Mouse (Mus musculus): ENCODE data around the gene Rnf111. TPM values are rescaled to one million over a fixed set of nuclear protein-coding genes. Genes with fewer than 3 reads are reported as not detected.
"Not testable (repeated sequence)": the region's sequence is repeated elsewhere in the genome, so short reads cannot be mapped to it uniquely, and the experiment has no call there.

The Rnf111 gene
- polyA plus RNA-seq (2012; rRNA removed), result 27.3 and 27.6 TPM in 2 replicates

GRCm38 (mm10) chr9:70503626-70504041, at the start of gene Rnf111:
Rnf111 (minus strand) TSS chr9:70503725.
- peak; percentile 95 for DNase-seq (ENCODE audit: low spot score)

GRCm38 (mm10) chr9:70552233-70552632, 48.7 kb upstream of the Rnf111 start:
- DNase-seq (ENCODE audit: low spot score), result not testable (repeated sequence)

DNA sequence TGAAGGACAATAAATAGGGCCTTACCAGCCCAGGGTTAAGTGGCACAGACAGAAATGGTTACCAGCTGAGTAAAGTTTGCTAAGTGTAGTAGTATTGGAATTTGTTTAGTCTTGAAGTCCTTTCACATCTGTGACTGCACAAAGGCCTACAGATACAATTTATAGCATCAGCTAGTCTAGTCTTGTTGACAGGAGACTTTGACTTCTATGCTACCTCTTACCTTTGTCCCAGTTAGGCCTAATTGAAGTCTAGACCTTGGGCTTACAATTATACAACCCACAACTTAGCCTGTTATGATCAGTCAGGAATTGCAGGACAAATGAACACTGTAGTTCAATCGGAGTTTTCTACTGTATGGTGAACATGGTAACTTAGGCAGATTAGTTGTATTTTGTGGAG, 48.0 kb upstream of the Rnf111 start:
- DNase-seq (ENCODE audit: low spot score), result no peak

DNA sequence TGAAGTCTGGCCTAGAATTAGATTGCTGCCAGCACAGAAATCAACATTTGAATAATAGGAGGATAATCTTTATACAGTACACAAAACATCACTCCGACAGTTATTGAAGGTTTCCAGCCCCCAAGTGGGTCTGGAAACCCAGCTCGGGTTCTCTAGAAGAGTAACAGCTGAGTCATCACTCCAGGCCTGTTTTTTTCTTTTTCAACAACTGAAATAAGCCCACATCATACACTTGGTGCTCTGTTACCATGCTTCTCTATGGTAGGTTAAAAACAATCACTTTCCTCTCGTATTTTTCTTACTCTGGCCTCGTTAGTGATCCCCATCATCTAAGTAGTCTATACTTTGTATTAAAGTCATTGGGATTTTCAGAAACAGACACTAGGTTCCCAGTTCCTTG, 44.8 kb upstream of the Rnf111 start:
- DNase-seq (ENCODE audit: low spot score), result no peak

DNA sequence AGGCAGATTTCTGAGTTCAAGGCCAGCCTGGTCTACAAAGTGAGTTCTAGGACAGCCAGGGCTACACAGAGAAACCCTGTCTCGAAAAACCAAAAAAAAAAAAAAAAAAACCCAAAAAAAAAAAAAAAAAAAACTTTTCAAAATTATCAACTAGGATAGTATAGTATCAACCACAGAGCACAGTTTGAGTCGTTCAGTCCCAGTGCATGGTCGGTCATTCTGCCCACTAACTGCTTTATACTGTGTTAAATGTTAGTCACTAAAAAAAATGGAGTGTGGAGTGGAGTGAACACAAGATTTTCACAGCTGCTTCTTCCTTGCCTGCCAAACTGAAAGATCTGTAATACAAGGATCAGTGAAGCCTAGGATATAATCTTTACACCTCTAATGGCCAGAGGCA, 43.1 kb upstream of the Rnf111 start:
- not testable (repeated sequence) for DNase-seq (ENCODE audit: low spot score)

DNA sequence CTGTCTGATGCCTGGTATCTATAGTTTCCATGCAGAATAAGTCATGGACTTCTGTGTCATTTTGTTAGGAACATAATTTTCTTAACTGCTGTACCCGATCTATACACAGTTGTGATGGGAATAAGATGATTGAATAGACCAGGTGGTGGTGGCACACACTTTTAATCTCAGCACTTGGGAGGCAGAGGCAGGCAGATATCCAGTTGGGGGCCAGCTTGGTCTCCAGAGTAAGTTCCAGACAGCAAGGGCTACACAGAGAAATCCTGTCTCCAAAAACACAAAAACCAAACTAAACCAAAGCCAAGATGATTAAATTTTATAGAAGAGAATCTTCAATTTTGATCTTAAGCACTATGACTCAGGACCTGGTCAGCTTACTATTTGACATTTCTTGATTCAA, 41.3 kb upstream of the Rnf111 start:
- no peak for DNase-seq (ENCODE audit: low spot score)

- no peak for DNase-seq (ENCODE audit: low spot score)
These were observed 40.5 kb upstream of the Rnf111 start for GRCm38 (mm10) chr9:70543985-70544384.

DNA sequence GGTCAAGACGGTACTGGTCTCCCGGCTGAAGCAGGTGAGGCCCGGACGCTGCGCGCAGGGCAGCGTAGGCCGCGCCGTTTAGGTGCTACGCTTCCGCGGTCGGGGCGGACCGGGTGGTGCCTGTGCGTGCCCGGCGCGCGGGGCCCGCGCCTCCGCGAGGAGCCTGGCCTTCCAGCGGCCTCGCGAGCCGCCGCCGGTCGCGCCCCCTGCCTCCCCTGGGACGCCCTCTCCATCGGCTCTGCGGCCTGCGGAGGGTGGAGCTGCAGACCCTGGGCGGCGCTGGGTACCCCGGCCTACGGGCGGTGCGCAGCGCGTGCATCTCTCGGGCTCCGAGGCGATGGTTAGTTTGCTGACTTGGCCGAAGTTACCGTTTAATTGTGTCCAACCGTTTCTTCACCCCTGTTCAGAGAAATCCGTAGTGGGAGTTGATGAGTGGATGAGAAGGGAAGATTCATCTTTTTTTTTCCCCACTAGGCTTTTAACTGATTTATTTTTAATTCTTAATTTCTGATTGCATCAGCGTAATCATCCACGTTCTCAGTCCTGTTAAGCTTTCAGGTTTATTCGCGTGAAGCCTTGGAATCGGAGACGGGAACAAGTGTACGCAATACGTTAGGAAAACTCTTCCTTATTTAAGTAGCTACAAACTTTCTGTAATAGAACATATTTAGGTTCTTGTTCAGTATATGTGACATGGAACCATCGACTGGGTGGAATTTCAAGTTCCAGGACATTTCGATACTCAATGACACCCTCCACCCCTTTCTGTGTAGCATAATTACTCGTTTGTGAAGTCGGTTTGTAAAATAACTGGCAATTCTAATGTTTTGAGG, 39.7 kb upstream of the Rnf111 start:
- DNase-seq (ENCODE audit: low spot score), result no peak

DNA sequence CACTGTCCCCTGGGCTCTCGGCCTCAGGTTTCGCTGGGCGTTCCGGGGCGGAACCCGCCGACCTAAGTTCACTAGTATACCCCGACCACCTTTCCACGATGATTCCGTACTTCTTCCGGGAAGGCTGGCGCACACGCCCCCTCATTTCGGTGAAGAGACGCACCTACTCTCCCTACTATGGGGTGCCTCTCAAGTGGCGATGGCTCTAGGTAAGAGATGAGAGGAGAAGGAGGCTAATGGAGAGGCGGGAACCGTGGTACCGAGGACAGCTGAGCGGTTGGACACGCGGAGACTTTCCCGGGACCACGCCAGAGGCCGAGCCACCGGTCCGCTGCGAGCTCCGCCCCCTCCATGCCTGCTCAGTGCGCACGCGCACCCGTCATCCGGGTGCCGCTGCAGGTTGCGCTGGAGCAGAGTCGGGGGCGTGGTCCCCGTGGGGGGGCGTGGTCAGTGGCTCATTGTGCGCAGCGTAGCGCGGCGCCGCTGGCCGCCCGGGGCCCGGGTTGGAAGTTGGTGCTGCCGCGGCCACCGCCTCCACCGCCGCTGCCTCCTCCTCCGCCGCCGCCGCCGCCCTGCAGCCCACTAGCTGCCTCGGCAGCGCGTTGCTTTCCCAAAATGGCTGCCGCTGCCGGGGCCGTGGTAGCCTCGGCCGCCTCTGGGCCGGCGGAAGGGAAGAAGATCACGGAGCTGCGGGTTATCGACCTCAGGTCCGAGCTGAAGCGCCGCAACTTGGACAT, 38.9 kb upstream of the Rnf111 start, which contains the start of gene Sltm:
Gene Sltm (plus strand): TSS at position 450 of the 737 bp plus-strand sequence.
- DNase-seq (ENCODE audit: low spot score), result peak; percentile 99

- DNase-seq (ENCODE audit: low spot score), result no peak
These were observed 38.1 kb upstream of the Rnf111 start for GRCm38 (mm10) chr9:70541584-70541983.

DNA sequence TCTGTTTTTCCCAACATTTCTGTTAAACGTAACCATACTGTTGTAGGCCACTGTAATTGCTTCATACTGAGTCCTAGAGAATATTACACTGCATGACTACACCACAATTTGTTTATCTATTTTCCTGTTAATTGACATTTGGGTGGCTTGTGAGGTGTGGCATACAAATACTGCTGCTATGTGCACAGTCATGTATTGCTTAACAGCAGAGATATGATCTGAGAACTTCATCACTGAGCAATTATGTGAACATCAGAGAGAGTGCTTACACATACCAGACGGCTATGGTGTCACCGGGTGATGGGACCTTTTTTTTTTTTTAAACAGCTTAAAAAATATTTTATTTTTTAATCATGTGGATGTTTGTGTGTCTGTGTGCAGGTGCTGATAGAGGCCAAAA, 29.8 kb upstream of the Rnf111 start:
- DNase-seq (ENCODE audit: low spot score), result no peak

DNA sequence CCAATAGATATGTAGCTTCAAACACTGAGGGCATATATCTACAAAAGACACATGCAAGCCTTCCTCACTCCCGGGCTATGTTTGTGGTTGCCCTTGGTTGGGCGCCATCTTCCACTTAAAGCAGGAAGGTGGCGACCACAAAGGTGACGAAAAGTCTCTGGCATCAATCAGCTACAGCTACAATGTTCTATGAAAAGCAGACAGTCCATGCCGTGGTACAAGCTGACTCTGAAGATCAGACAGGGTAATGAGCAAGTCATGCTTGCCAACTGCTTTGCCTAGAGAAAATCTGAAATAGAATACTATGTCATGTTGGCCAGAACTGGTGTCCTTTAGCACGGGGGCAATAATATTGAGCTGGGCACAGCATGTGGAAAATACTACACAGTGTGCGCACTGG, 20.8 kb upstream of the Rnf111 start:
- DNase-seq (ENCODE audit: low spot score), result no peak

GRCm38 (mm10) chr9:70523813-70524212, 20.3 kb upstream of the Rnf111 start:
- no peak for DNase-seq (ENCODE audit: low spot score)

DNA sequence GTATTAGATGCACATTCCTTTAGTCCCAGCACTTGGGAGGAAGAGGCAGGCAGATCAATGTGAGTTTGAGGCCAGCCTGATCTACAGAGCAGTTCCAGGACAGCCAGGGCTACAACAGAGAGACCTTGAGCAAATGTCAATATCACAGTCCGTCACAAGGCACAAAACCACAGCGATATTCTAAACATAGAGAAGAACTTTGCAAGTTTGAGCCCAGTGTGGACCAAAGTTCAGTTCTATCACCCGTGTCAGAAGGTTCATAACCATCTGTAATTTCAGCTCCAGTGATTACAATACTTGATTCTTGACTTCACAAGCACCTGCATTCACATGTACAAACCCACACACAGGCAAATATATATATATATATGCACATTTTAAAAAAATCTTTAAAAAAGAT, 17.1 kb upstream of the Rnf111 start:
- DNase-seq (ENCODE audit: low spot score), result no peak

DNA sequence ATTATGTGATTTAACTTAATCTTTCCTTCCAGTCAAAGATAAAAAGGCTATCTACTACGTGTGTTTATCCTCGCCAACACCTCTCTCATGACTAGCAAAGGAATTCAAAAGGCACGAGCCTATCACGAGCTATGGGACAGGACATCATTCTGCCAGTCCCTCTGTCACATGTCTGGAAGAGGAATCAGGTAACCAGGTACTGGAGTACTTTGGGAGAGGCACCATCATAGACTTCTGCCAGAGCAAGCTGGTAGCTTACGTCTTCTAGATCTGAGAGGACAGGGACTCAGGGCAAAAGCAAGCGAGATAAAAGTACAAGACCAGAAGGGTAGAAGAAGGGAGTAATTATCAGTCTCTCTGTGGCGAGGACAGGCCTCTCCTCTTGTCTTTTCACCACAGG, 8.2 kb upstream of the Rnf111 start:
- DNase-seq (ENCODE audit: low spot score), result no peak

GRCm38 (mm10) chr9:70510998-70511583, 7.6 kb upstream of the Rnf111 start:
- no peak for DNase-seq (ENCODE audit: low spot score)

DNA sequence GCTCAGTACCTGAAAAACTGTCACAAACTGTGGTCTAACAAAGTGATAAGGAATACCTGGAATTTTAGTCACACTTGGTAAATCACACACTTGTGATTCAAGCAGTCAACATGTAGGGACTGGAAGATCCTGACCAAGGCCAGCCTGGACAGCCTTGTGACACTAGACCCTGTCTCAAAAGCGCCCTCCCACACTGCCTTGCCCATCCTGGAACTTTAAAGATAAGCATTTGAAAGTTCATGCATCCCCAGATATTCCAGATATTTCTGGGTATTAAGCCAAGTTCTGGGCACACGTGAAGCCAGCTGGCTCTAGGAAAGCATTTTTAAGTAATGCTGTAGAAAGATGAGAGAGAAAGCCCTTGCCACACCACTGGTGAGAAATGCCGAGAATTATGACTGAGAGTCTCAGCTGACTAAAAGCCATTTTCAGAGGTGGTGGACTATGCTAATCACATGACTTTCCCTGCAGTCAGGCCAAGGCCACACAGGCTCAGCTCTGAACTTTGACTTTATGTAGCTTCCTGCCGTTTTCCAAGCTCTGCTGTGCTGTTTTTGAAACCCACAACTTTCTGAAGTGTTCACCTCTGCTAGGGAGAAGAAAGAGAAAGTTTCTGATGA, 6.5 kb upstream of the Rnf111 start:
- DNase-seq (ENCODE audit: low spot score), result no peak

DNA sequence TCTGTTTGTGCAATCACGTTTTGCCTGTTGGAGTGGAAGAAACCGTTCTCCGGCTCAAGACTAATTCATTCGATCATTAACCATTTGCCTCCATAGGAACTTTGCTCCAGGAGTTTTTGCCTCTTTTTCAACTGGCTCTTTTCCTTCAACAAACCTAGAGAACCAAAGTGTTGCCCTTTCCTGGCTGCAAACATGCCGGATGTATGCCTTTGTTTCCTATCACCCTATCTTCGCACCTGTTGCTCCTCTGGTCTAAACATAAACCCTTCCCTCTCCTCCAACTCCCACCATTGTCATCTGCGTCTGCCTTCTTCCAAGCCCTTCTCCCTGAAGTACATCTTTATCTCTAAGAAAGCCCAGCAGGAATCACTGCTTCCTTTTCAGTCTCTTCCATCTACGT, 3.3 kb upstream of the Rnf111 start:
- DNase-seq (ENCODE audit: low spot score), result no peak

DNA sequence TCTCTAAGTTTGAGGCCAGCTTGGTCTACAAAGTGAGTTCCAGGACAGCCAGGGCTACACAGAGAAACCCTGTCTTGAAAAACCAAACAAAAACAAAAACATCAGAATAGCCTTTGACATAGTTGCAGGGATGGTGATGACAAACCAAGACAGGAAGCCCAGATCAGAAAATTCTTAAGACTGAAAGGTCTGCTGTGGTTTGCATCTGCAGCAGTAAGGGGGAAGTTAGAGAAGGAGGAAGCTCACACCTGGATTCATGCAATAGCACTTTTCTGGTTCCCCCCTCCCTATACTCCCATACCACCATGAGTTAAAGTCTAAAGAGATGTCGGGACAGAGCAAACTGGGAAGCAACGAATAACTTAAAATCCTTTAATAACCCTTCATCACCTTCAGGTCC, 2.7 kb upstream of the Rnf111 start:
- DNase-seq (ENCODE audit: low spot score), result no peak

DNA sequence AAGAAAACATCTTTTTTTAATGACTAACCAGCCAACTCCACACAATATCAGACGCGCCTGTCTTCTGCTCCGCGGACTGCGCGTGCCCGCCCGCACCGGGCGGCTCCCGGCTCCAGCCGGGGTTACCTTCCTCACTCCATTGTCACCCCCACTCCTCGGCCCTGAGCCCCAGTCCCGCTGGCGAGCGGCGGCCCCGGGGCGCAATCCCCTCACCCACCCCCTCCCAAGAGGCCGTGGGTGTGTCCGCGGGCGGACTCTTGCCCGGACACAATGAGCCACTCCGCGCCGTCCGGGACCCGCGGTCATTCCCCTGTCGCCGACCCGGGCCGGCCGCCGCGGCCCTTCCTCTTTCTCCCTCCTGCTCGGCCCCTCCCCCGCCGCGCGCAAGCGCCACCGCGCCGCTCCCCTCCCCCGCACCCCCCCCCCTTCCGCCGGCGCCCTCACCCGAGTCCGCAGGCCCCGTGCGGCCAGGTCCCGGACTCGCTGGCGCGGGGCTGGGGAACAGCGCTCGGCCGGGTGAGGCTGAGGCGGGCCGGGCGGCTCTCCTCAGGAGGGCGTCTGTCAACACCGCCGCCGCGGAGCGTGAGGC, 416 bp downstream of the Rnf111 start:
- no peak for DNase-seq (ENCODE audit: low spot score)

DNA sequence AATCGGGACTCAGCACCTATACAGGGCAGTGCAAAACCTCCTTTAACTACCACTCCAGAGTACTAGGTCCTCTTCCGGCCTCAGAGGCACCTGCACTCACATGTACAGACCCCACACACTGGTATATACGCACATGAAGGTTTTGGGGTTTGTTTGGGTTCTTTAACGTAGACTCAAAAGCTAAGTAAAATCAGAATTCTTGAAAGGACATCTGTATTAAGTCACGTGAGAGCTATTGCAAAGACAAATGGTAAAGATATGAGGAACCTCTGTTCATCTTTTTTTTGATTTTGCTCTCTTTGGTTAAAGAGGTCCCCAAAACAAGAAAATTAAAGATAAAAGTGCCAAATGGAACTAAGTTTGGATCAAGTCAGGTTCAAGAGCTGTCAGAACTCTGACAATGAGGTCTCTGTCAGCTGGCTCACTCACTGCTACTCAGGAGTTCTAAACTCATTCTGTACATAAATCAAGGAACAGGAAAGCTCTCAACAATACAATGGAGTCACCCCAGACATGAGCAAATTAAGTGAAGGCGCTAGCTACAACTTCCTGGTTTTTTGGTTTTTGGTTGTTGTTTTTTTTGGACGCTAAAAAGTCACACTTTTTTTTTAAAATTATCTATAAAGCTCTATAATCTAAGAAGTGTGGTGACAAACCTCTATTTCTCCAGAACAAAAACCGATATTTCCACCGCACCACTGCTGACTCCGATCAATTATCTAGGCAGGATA, 1.1 kb downstream of the Rnf111 start:
- no peak for DNase-seq (ENCODE audit: low spot score)

Measured in urinary bladder, adult 2 months (tissue).